Mouse (Mus musculus) ES-E14 (cell line): ENCODE measurements around the gene Slc10a7. TPM values are rescaled to one million over a fixed set of nuclear protein-coding genes. Genes with fewer than 3 reads are reported as not detected.

ENCODE experiments used
- DNase-seq: peaks from one replicate; pipeline ENCODE4 v3.0.0-alpha.2; 2013; ENCODE audit warnings: low read depth, low spot score
- H3K27ac ChIP-seq: 2 replicates; pipeline ENCODE4 v1.5.1; 2012; ENCODE audit warnings: low read depth, mild to moderate bottlenecking, low read length, moderate library complexity, mixed read lengths; ENCODE audit not compliant: poor library complexity, insufficient read depth, severe bottlenecking
- H3K36me3 ChIP-seq: 2 replicates; pipeline ENCODE4 v1.6.1; 2012; ENCODE audit warnings: mild to moderate bottlenecking, low read length, moderate library complexity, mixed read lengths; ENCODE audit not compliant: control insufficient read depth, poor library complexity, insufficient read depth, severe bottlenecking
- H3K4me1 ChIP-seq, 2 experiments: fragments of 150-350 bp in 1 of 2; sonication (generic) in 1 of 2; 2 replicates each; pipeline ENCODE4 v1.6.1; 2012; ENCODE audit warnings: low read length in 2 of 2, mild to moderate bottlenecking in 1 of 2, mixed read lengths in 1 of 2; ENCODE audit not compliant: control insufficient read depth in 2 of 2, insufficient read depth in 2 of 2, poor library complexity in 1 of 2
- H3K4me3 ChIP-seq, 2 experiments: fragments of 150-350 bp in 1 of 2; sonication (generic) in 1 of 2; 2 replicates each; pipeline ENCODE4 v1.5.1; 2012; ENCODE audit warnings: low read length in 2 of 2, low read depth in 1 of 2, mild to moderate bottlenecking in 1 of 2, mixed read lengths in 1 of 2; ENCODE audit not compliant: insufficient read depth in 1 of 2, poor library complexity in 1 of 2, severe bottlenecking in 1 of 2
- H3K9ac ChIP-seq: 2 replicates; pipeline ENCODE4 v1.6.1; 2012; ENCODE audit warnings: low read depth, mild to moderate bottlenecking, low read length, mixed read lengths; ENCODE audit not compliant: poor library complexity, insufficient read depth, severe bottlenecking
- H3K9me3 ChIP-seq: fragments of 150-350 bp; sonication (generic); 2 replicates; pipeline ENCODE4 v1.6.1; 2012; ENCODE audit warnings: low read depth, mild to moderate bottlenecking, low read length; ENCODE audit not compliant: control insufficient read depth, insufficient read depth
- CHD2 ChIP-seq: IDR thresholded peaks from 2 replicates; pipeline ENCODE4 v1.6.1; 2014; ENCODE audit warnings: mild to moderate bottlenecking, low read depth, low read length, inconsistent platforms
- HCFC1 ChIP-seq: IDR thresholded peaks from 2 replicates; pipeline ENCODE4 v1.6.1; 2012; ENCODE audit warnings: low read length, inconsistent platforms, borderline replicate concordance; ENCODE audit not compliant: insufficient read depth
- MAFK ChIP-seq: IDR thresholded peaks from 2 replicates; pipeline ENCODE4 v1.6.1; 2014; ENCODE audit warnings: mild to moderate bottlenecking, low read depth, low read length, inconsistent platforms; ENCODE audit not compliant: insufficient read depth
- ZC3H11A ChIP-seq: IDR thresholded peaks from 2 replicates; pipeline ENCODE4 v1.6.1; 2012; ENCODE audit warnings: low read depth, mild to moderate bottlenecking, inconsistent platforms, low read length, borderline replicate concordance
- ZNF384 ChIP-seq: IDR thresholded peaks from 2 replicates; pipeline ENCODE4 v1.6.1; 2012; ENCODE audit warnings: low read depth, low read length, inconsistent platforms
- in situ Hi-C, 2 experiments: fragments of 600-800 bp; cut with MboI; formaldehyde crosslinking; loops; one replicate each; pipeline ENCODE4 v1.15.1; 2025; ENCODE audit warnings: low sequenced_read_pairs in 2 of 2, inconsistent platforms in 1 of 2; ENCODE audit not compliant: unreplicated experiment in 2 of 2
- total RNA-seq: library from RNA; depleted of rRNA; stranded (reverse); fragments of 300-350 nt; gene quantifications from 2 replicates; pipeline ENCODE4 v1.2.3, GENCODE M21; 2012

Slc10a7 gene
- total RNA-seq, 1 experiment = 30.5 TPM

GRCm38 (mm10) chr8:78722201-78722600, 213.1 kb downstream of the Slc10a7 start:
- Histone ChIP-seq H3K4me3 (no peak overlapping the region), H3K4me1 (peaks cover 5 to 25% of the 10 kb centered on the region in 2 experiments; a peak in 3 of 4 replicates), H3K9me3 (no peaks in the 10 kb centered on the region), H3K36me3 (peaks cover 3% of the 10 kb centered on the region; the same call in 1 of the 2 replicates), H3K9ac (no peak overlapping the region), H3K27ac (no peak overlapping the region)
- no peak for DNase-seq
- in situ Hi-C loops = no loop called here
- no peak for TF ChIP-seq HCFC1
- no peak for TF ChIP-seq MAFK
- TF ChIP-seq CHD2 = no peak
- no peak for TF ChIP-seq ZNF384
- TF ChIP-seq ZC3H11A = no peak

- TF ChIP-seq CHD2 (no peak), ZC3H11A (no peak), ZNF384 (no peak), MAFK (no peak), HCFC1 (no peak)
- no peak overlapping the region for H3K9ac ChIP-seq
- peaks cover 7% of the 10 kb centered on the region; the same call in 1 of the 2 replicates for H3K36me3 ChIP-seq
- no peak for DNase-seq
- H3K4me1 ChIP-seq = peaks cover 2 to 19% of the 10 kb centered on the region in 2 experiments; a peak in 3 of 4 replicates
- no peak overlapping the region for H3K4me3 ChIP-seq
- in situ Hi-C loops = no loop called here
- H3K9me3 ChIP-seq = no peaks in the 10 kb centered on the region
- no peak overlapping the region for H3K27ac ChIP-seq
These were observed 215.7 kb downstream of the Slc10a7 start for GRCm38 (mm10) chr8:78724832-78725231.

- TF ChIP-seq HCFC1 (no peak), MAFK (no peak), CHD2 (no peak), ZNF384 (no peak), ZC3H11A (no peak)
- DNase-seq = no peak
These were observed 219.1 kb downstream of the Slc10a7 start for GRCm38 (mm10) chr8:78728240-78728639.

GRCm38 (mm10) chr8:78732410-78732809, 223.3 kb downstream of the Slc10a7 start:
- Histone ChIP-seq H3K27ac (no peak overlapping the region), H3K36me3 (peaks cover 12% of the 10 kb centered on the region; the same call in 1 of the 2 replicates), H3K9ac (no peak overlapping the region), H3K9me3 (no peaks in the 10 kb centered on the region), H3K4me1 (no peaks in the 10 kb centered on the region), H3K4me3 (no peak overlapping the region)
- in situ Hi-C loops = no loop called here
- no peak for DNase-seq
- TF ChIP-seq MAFK = no peak
- no peak for TF ChIP-seq ZNF384
- TF ChIP-seq CHD2 = no peak
- no peak for TF ChIP-seq ZC3H11A
- TF ChIP-seq HCFC1 = no peak

More at GRCm38 (mm10) chr8:78728240-78728639, 219.1 kb downstream of the Slc10a7 start:
- Histone ChIP-seq H3K4me1 (no peaks in the 10 kb centered on the region), H3K27ac (no peak overlapping the region), H3K9ac (no peak overlapping the region), H3K36me3 (peaks cover 15% of the 10 kb centered on the region; the same call in 1 of the 2 replicates), H3K9me3 (no peaks in the 10 kb centered on the region), H3K4me3 (no peak overlapping the region)
- in situ Hi-C loops = no loop called here
